Mouse (Mus musculus): ENCODE measurements around the gene E130311K13Rik. TPM values are rescaled to one million over a fixed set of nuclear protein-coding genes. Genes with fewer than 3 reads are reported as not detected.

The E130311K13Rik gene
- total RNA-seq, 2 experiments from 2014 or later, result 6.2 to 7.2 TPM

DNA sequence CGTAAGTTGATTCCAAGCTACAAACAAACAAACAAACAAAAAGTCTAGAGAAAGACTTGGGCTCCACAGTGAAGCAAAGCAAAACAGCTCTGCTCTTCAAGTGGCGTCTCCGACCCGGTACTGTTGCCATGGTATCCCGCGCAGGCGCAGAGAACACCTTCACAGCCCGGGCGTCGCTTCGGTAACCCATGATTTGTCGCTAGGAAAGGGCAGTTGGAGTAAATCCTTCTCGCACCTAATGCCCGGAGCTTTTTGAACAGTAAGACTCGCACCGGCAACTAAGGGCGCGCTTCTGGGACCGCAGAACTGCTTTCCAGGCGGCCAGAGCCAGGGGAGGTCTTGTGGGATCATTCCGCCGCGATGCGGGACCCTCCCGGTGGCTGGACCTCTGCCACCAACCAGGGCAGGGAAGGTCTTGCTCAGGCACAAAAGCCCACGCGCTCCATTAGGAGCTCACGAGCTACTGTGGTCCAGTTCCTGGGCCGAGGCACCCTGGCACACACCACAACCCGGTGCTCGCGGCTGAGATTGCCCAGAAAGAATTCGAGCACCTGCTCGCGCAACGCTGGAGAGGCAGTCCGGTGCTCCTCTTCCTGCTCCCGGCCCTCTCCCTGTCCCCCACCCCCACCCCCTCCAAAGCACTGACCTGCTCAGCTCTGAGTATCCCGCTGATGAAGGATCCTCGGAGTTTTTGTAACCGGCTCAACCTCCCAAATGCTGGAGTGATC lies 30.5 kb downstream of the E130311K13Rik start:
- intact Hi-C loops (cut with DNase I), result no loop called here
- peak; percentile 71 to 73 for DNase-seq

DNA sequence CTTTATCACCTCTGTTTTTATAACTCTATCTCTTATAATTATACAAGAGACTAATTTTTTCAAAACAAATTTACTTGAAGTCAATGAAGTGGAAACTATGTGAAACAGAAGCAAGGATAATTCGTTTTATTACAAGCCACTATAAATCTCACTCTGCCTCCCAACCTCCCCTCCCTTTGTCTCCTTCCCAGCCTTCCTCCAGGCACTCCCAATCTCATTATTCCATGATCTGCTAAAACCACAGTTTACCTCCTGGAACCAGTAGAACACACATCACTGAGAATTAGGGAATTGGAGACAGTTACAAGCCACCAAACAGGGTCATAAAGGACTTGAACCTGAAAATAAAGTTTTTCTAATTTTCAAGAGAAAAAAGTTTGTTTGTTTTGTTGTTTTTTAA lies 32.1 kb downstream of the E130311K13Rik start:
- no peak for DNase-seq
- intact Hi-C loops (cut with DNase I), result no loop called here

DNA sequence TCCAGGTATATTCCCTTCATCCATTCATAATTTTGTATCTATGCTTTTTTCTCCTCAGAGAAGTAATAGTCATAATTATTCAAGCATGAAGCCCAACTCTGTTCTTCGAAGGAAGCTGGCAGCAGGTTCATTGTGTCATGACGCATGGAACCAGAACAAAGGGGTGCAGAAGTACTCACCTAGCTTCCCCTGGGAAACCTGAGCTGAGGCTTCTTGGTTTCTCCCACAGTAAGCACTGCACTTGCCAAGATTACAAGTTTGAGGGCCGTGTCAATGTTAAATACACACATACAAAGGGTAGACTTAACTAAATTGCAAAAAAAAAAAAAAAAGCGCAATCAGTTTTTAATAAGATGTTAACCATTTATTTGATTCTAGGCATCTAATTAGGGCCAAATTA lies 33.0 kb downstream of the E130311K13Rik start:
- intact Hi-C loops (cut with DNase I), result no loop called here

DNA sequence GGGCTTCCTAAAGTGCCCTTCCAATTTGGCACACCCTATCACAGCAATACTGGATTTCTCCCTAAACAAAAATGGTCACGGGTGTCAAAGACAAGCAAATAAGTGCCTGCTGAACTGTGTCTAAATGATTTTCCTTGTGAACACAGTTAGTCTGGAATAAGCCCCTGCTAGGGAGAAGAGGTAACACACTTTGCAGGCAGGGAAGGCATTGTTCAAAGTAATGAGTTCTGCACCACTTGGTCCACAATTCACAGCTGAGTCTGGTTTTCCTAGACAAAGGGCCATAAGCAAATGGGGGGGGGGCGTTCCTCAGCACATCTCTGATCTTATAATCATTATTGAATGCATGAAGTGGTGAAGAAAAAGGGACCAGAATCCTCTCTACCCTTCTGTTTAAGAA lies 33.5 kb downstream of the E130311K13Rik start:
- intact Hi-C loops (cut with DNase I), result no loop called here
- DNase-seq, result no peak

More for the DNA sequence above, 33.0 kb downstream of the E130311K13Rik start:
- no peak for DNase-seq

DNA sequence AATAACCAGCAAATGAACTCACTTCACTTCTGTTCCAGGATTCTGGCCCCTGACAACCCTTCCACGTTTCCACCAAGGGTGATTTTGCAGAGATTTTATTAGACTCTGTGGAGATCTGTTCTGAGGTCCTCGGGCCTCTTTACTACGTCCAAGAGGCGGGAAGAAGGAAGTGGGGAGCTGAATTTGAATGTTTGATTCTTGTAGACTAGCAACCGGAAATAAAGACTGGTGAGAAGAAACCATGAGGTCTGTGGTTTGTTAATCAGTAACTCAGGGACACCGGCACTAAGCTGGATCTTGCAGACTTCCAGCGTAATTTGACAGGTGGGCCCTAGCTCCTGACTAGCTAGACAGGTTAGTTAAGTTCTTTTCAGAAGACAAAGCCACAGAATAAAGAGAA lies 35.6 kb downstream of the E130311K13Rik start:
- intact Hi-C loops (cut with DNase I), result no loop called here

DNA sequence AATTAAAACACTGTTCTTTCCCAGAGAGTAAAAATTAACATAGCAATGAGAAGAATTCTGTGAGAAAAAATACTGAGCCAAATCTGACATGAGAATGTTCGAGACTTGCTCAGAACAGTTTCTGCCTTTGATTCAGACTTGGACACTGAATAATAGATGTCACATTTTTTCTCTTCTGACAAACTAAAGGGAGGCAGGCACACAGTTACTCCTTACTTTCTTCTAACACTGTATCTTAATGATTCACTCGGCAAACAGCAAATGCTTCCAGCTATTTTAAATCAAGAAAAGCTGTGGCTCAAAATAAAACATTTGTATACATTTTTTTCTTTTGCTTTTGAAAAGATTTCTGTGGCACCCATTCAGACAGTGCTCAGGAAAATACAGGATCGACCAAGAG lies 37.1 kb downstream of the E130311K13Rik start:
- DNase-seq, result no peak
- intact Hi-C loops (cut with DNase I), result no loop called here

More for the DNA sequence above, 35.6 kb downstream of the E130311K13Rik start:
- no peak for DNase-seq

DNA sequence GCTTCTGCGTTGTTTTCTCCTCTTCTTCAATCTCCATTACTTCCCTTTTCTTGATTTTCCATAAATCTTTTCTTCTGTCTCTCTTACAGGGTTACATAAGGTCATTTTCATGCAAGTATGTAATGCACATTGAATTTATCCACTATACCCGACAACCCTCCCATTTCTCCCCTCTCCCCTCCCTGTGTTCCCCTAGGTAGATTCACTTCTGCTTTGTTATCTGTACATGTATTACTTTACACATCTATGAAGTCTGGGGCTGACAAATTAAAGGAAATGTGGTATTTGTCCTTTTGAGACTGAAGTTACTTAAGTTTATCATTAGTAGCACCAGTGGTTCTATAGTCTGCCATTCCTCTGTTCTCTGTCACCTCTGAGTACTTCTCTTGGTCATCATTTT lies 48.2 kb downstream of the E130311K13Rik start:
- DNase-seq, result no peak
- intact Hi-C loops (cut with DNase I), result no loop called here

DNA sequence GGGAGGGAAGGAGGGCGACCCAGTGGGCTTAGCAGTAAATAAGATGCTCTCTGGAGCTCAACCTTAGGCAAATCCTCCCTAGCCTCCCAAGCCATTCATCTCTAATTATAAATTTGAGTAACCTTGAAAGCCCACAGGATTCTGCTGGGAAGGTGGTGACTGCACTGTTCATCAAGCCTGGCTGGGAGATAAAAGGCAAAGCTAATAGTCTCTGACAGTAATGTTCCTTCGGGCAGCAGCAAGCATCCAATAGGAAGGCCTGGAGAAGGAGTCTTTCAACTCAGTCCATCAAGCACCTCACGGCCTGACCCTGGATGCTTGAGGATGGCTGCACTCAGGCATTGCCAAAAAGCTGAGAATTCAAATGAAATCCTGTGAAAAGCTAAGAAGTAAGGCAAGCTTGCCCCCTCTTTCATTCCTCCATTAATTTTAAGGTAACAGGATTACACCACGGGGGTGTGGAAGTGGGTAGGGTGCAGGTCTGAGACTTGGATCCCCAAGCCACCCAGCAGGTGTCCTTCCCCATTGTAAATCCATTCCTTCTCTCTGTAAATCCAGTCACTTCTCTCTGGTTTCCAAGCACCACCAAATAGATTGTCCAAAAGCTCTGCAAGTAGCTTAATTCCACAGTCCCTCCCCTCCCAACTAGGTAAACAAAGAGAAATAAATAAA lies 50.1 kb downstream of the E130311K13Rik start:
- DNase-seq, result no peak
- intact Hi-C loops (cut with DNase I), result no loop called here

DNA sequence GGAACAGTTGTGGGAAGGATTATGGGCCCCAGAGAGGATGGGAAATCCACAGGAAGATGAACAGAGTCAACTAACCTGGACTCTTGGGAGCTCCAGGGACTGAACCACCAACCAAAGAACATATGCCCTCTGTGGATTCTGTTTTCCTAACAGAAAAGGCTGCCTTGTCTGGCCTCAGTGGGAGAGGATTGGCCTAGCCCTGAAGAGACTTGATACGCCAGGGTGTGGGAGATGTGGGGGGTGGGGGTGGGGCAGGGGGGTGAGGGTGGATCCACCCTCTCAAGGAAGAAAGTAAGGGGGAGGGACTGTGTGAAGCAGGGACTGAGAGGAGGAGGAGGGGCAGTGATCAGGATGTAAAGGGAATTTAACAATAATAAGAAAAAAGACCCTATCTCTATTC lies 56.5 kb downstream of the E130311K13Rik start:
- intact Hi-C loops (cut with DNase I), result no loop called here
- no peak for DNase-seq

DNA sequence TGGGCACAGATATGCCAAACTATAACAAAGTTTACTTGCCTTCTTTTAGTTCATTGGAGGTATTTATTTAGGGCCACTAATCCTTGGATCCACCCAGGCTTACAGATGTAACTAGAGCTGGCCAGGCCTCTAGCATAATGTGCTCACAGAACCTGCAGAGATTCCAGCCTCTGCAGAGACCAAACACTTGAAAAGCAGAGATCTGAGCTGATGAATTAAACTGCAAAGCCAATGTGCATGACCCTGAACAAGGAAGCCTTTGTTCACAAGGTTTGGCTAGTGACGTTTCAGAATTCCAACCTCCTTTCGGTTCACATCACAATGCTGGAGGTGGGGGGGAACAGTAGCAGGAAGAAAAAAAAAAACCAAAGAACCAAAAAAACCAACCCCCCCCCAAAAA lies 58.0 kb downstream of the E130311K13Rik start:
- intact Hi-C loops (cut with DNase I), result no loop called here

DNA sequence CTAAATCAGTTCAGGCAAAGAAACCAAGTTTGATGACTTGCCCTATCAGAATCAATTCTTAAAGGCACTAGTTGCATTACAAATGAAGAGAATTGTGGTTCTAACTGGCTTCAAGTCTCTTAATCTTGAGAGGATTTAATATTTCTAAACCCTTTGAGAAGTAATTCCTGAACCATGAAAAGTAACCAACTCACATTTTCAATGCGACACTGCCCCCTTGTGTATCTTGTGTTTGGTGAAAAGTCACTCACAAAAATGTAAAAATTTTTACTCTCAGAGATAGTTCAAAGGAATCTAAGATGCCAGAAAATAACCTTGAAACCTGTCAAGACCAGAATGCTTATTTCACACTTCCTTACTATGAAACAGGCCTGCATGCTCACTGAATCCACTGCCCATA lies 61.0 kb downstream of the E130311K13Rik start:
- intact Hi-C loops (cut with DNase I), result loop anchor here (2.0 to 5.0 kb wide), 3 partner anchors 297 to 946 kb away; no protein-coding TSS in a partner anchor
- peak; percentile 14 to 45 for DNase-seq

More for the DNA sequence above, 58.0 kb downstream of the E130311K13Rik start:
- DNase-seq, result no peak

DNA sequence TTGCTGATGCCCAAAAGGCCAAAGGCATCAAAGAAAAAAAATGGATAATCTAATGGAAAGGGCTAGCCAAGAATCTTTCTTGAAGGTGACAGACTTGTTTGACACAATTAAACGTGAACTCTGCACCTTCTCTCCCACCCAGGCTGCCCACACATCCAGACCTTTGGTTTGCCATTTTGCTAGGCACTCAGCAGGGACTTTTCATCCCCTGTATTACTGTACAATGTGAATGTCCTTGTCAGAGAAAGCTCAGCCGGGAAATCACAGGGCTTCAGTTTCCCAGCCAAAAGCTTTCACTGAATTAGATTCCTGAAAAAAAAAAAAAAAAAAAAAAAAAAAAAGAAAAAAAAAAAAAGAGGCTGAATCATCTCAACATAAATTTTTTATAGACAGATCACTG lies 64.2 kb downstream of the E130311K13Rik start:
- intact Hi-C loops (cut with DNase I), result loop anchor here (5.0 kb wide), 1 partner anchor 943 kb away; no protein-coding TSS in a partner anchor
- no peak for DNase-seq

Other genes with a start within 250 kb of the E130311K13Rik start
- under 1 TPM; 0.20 to 0.43 TPM for gene Plch1, start 30.0 kb downstream of the E130311K13Rik start, total RNA-seq (2021)
- gene Slc33a1, start 35.3 kb upstream of the E130311K13Rik start, total RNA-seq (2021), result 10 to 100 TPM in 1 of 2 experiments, 1 to 10 TPM in 1; 9.5 to 12.0 TPM
- 10 to 100 TPM; 23.4 to 24.7 TPM for gene Gmps, start 46.6 kb upstream of the E130311K13Rik start, total RNA-seq (2021)
- under 1 TPM; 0.05 TPM for gene Vmn2r1, start 152.1 kb upstream of the E130311K13Rik start, total RNA-seq (2021)
- not detected for gene Vmn2r2, start 212.5 kb upstream of the E130311K13Rik start, total RNA-seq (2021)

All from heart, postnatal 14 days (tissue).